Mouse (Mus musculus): ENCODE measurements around the gene Grin1. TPM values are rescaled to one million over a fixed set of nuclear protein-coding genes. Genes with fewer than 3 reads are reported as not detected.

The Grin1 gene
- polyA plus RNA-seq, 1 experiment from 2014 or later, result 1.3 TPM

GRCm38 (mm10) chr2:25359848-25360247 is 40.9 kb upstream of the Grin1 start:
- DNase-seq (ENCODE audit: low spot score), result no peak
- no peak overlapping the region for H3K27ac ChIP-seq (replicated peaks)
- WGBS, result 77% methylated on average over 4 of the region's 4 CpGs

GRCm38 (mm10) chr2:25356208-25357079 is 37.5 kb upstream of the Grin1 start, which contains the start of gene Dpp7:
TSS of gene Dpp7 (minus strand) at chr2:25356359.
- H3K27ac ChIP-seq (replicated peaks), result no peak within 1 kb of the TSS

More at GRCm38 (mm10) chr2:25359848-25360247, 40.9 kb upstream of the Grin1 start:
- TF ChIP-seq EP300 (optimal IDR thresholded peaks at IDR 0.05) (no peak), CTCF (IDR thresholded peaks at IDR 0.05; ENCODE audit: low read depth) (no peak)
- no peak for ATAC-seq (ENCODE audit: low FRiP score, low TSS enrichment)
- H3K4me2 ChIP-seq (replicated peaks; ENCODE audit: low read depth), result no peak overlapping the region
- peaks cover 3% of the 10 kb centered on the region; the same call in 1 of the 2 replicates for H3K36me3 ChIP-seq (ENCODE audit: control insufficient read depth, insufficient read depth, low read length)
- no peak overlapping the region for H3K4me3 ChIP-seq (ENCODE audit: low read depth, low read length)
- H3K4me1 ChIP-seq (replicated peaks; ENCODE audit: control insufficient read depth, insufficient read depth), result peaks cover 7% of the 10 kb centered on the region
- no peaks in the 10 kb centered on the region for H3K9me3 ChIP-seq (ENCODE audit: control insufficient read depth, low read length)
- H3K9ac ChIP-seq (ENCODE audit: low read length), result no peak overlapping the region
- no peaks in the 10 kb centered on the region for H3K27me3 ChIP-seq (ENCODE audit: control insufficient read depth, insufficient read depth, low read length)

GRCm38 (mm10) chr2:25355419-25356066 is 36.6 kb upstream of the Grin1 start:
- H3K27me3 ChIP-seq (ENCODE audit: control insufficient read depth, insufficient read depth, low read length), result no peaks in the 10 kb centered on the region
- 37% methylated on average over 18 of the region's 18 CpGs for WGBS
- no peak overlapping the region for H3K27ac ChIP-seq (replicated peaks)
- H3K36me3 ChIP-seq (ENCODE audit: control insufficient read depth, insufficient read depth, low read length), result peaks cover 17% of the 10 kb centered on the region
- H3K4me3 ChIP-seq (ENCODE audit: low read depth, low read length), result peak overlapping the region; percentile 34
- no peak for DNase-seq (ENCODE audit: low spot score)
- no peak for TF ChIP-seq EP300 (optimal IDR thresholded peaks at IDR 0.05)
- H3K9ac ChIP-seq (ENCODE audit: low read length), result peak overlapping the region; percentile 43; the same call in 1 of the 2 replicates
- no peaks in the 10 kb centered on the region for H3K9me3 ChIP-seq (ENCODE audit: control insufficient read depth, low read length)
- peak overlapping the region; percentile 73 for H3K4me2 ChIP-seq (replicated peaks; ENCODE audit: low read depth)
- ATAC-seq (ENCODE audit: low FRiP score, low TSS enrichment), result peak; percentile 10; the same call in 1 of the 2 replicates
- peaks cover 5% of the 10 kb centered on the region for H3K4me1 ChIP-seq (replicated peaks; ENCODE audit: control insufficient read depth, insufficient read depth)

More at GRCm38 (mm10) chr2:25356208-25357079, 37.5 kb upstream of the Grin1 start, which contains the start of gene Dpp7:
- peak within 1 kb of the TSS; percentile 55 for H3K9ac ChIP-seq (ENCODE audit: low read length)
- no peak for TF ChIP-seq EP300 (optimal IDR thresholded peaks at IDR 0.05)
- TF ChIP-seq CTCF (IDR thresholded peaks at IDR 0.05; ENCODE audit: low read depth), result no peak
- H3K4me1 ChIP-seq (replicated peaks; ENCODE audit: control insufficient read depth, insufficient read depth), result peaks cover 5% of the 10 kb centered on the region
- H3K4me3 ChIP-seq (ENCODE audit: low read depth, low read length), result peak within 1 kb of the TSS; percentile 34
- WGBS, result 5% methylated on average over 13 of the region's 13 CpGs
- H3K9me3 ChIP-seq (ENCODE audit: control insufficient read depth, low read length), result no peaks in the 10 kb centered on the region
- peak; percentile 79 for ATAC-seq (ENCODE audit: low FRiP score, low TSS enrichment)
- DNase-seq (ENCODE audit: low spot score), result peak; percentile 87
- H3K36me3 ChIP-seq (ENCODE audit: control insufficient read depth, insufficient read depth, low read length), result peaks cover 11% of the 10 kb centered on the region
- peak within 1 kb of the TSS; percentile 73 for H3K4me2 ChIP-seq (replicated peaks; ENCODE audit: low read depth)
- no peaks in the 10 kb centered on the region for H3K27me3 ChIP-seq (ENCODE audit: control insufficient read depth, insufficient read depth, low read length)

GRCm38 (mm10) chr2:25354211-25354610 is 35.2 kb upstream of the Grin1 start:
- ATAC-seq (ENCODE audit: low FRiP score, low TSS enrichment) (no peak), DNase-seq (ENCODE audit: low spot score) (no peak)
- Histone ChIP-seq H3K9ac (ENCODE audit: low read length) (no peak overlapping the region), H3K36me3 (ENCODE audit: control insufficient read depth, insufficient read depth, low read length) (peaks cover 26% of the 10 kb centered on the region), H3K4me1 (replicated peaks; ENCODE audit: control insufficient read depth, insufficient read depth) (peaks cover 5% of the 10 kb centered on the region), H3K27ac (replicated peaks) (no peak overlapping the region), H3K27me3 (ENCODE audit: control insufficient read depth, insufficient read depth, low read length) (no peaks in the 10 kb centered on the region), H3K9me3 (ENCODE audit: control insufficient read depth, low read length) (no peaks in the 10 kb centered on the region), H3K4me2 (replicated peaks; ENCODE audit: low read depth) (no peak overlapping the region), H3K4me3 (ENCODE audit: low read depth, low read length) (no peak overlapping the region)
- TF ChIP-seq EP300 (optimal IDR thresholded peaks at IDR 0.05) (no peak), CTCF (IDR thresholded peaks at IDR 0.05; ENCODE audit: low read depth) (no peak)
- WGBS, result 86% methylated on average over 6 of the region's 6 CpGs

GRCm38 (mm10) chr2:25350701-25351100 is 31.7 kb upstream of the Grin1 start:
- DNase-seq (ENCODE audit: low spot score) (no peak), ATAC-seq (ENCODE audit: low FRiP score, low TSS enrichment) (no peak)
- Histone ChIP-seq H3K27me3 (ENCODE audit: control insufficient read depth, insufficient read depth, low read length) (no peaks in the 10 kb centered on the region), H3K4me1 (replicated peaks; ENCODE audit: control insufficient read depth, insufficient read depth) (peaks cover 3% of the 10 kb centered on the region), H3K4me2 (replicated peaks; ENCODE audit: low read depth) (no peak overlapping the region), H3K4me3 (ENCODE audit: low read depth, low read length) (no peak overlapping the region), H3K27ac (replicated peaks) (no peak overlapping the region), H3K9ac (ENCODE audit: low read length) (no peak overlapping the region), H3K36me3 (ENCODE audit: control insufficient read depth, insufficient read depth, low read length) (peaks cover 47% of the 10 kb centered on the region), H3K9me3 (ENCODE audit: control insufficient read depth, low read length) (no peaks in the 10 kb centered on the region)
- TF ChIP-seq CTCF (IDR thresholded peaks at IDR 0.05; ENCODE audit: low read depth), result no peak
- no peak for TF ChIP-seq EP300 (optimal IDR thresholded peaks at IDR 0.05)
- 98% methylated on average over 3 of the region's 3 CpGs for WGBS

Data from stomach, postnatal 0 days (tissue).